Mouse (Mus musculus): ENCODE results near the gene Kctd3. TPM values are rescaled to one million over a fixed set of nuclear protein-coding genes. Genes with fewer than 3 reads are reported as not detected.
A peak's percentile ranks its signal among the peaks of the same experiment; 100 is the strongest.

Kctd3 gene
- total and polyA plus RNA-seq, 2 experiments from 2014 or later: 48.7 to 79.6 TPM

DNA sequence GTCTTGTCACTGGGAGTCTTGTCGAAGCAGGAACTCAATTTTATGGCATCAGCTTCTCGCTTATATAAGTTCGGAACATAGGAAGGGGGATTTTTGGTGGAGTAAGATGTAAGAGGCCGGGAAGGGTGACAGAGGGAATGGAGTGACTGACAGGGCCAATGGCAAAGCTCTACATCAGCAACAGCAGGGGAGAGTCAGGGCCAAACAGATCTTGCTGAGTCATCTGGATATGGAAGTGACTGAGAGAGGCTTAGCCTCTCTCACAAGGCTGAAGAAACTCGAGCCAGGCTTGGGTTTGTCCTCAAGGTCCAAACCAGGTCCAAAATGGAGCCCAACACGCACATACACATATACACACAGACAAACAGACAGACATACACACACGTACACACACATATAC lies 23.3 kb upstream of the Kctd3 start:
- no peak overlapping the region for H3K4me3 ChIP-seq (ENCODE audit: low read depth, low read length)
- TF ChIP-seq CTCF (IDR thresholded peaks at IDR 0.05; ENCODE audit: low read depth): no peak
- H3K4me2 ChIP-seq (ENCODE audit: low read depth): no peak overlapping the region
- no peaks in the 10 kb centered on the region for H3K36me3 ChIP-seq (ENCODE audit: insufficient read depth)
- H3K9ac ChIP-seq: no peak overlapping the region
- WGBS: 84% methylated on average over 7 of the region's 7 CpGs
- ATAC-seq: no peak
- no peaks in the 10 kb centered on the region for H3K4me1 ChIP-seq (ENCODE audit: insufficient read depth)
- no peak overlapping the region for H3K27ac ChIP-seq (ENCODE audit: low read depth, low read length)
- H3K9me3 ChIP-seq (ENCODE audit: low read length): no peaks in the 10 kb centered on the region
- no peak for DNase-seq
- no peaks in the 10 kb centered on the region for H3K27me3 ChIP-seq (ENCODE audit: insufficient read depth, low read length)

DNA sequence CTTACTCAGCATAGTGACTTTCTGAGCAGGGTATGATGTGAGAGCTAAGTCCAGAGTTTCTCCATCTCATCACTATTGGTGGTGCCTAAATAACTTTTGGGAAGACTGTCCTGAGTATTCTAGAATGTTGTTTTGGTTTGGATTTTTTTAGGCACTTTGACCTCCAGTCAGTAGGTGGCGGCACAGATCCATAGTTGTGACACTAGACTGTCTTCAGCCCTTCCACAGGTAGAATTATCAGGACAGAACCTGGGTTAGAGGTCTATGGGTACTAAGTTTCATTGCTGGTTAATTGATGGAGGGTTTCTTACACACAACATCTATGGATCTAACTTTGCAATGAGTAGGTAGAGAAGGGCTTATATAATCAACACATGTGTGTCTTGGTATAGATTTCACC lies 20.6 kb upstream of the Kctd3 start:
- ATAC-seq (no peak), DNase-seq (peak; percentile 74)
- no peak overlapping the region for H3K27ac ChIP-seq (ENCODE audit: low read depth, low read length)
- no peak overlapping the region for H3K4me3 ChIP-seq (ENCODE audit: low read depth, low read length)
- no peaks in the 10 kb centered on the region for H3K36me3 ChIP-seq (ENCODE audit: insufficient read depth)
- no peaks in the 10 kb centered on the region for H3K9me3 ChIP-seq (ENCODE audit: low read length)
- no peaks in the 10 kb centered on the region for H3K27me3 ChIP-seq (ENCODE audit: insufficient read depth, low read length)
- WGBS: 78% methylated on average over 1 of the region's 1 CpGs
- H3K4me2 ChIP-seq (ENCODE audit: low read depth): no peak overlapping the region
- peak; percentile 79 for TF ChIP-seq CTCF (IDR thresholded peaks at IDR 0.05; ENCODE audit: low read depth)
- no peaks in the 10 kb centered on the region for H3K4me1 ChIP-seq (ENCODE audit: insufficient read depth)
- H3K9ac ChIP-seq: no peak overlapping the region

GRCm38 (mm10) chr1:189026885-189027284 lies 19.2 kb upstream of the Kctd3 start:
- no peaks in the 10 kb centered on the region for H3K27me3 ChIP-seq (ENCODE audit: insufficient read depth, low read length)
- no peaks in the 10 kb centered on the region for H3K4me1 ChIP-seq (ENCODE audit: insufficient read depth)
- no peaks in the 10 kb centered on the region for H3K36me3 ChIP-seq (ENCODE audit: insufficient read depth)
- no peak overlapping the region for H3K4me2 ChIP-seq (ENCODE audit: low read depth)
- H3K27ac ChIP-seq (ENCODE audit: low read depth, low read length): no peak overlapping the region
- no peak overlapping the region; the same call in 1 of the 2 replicates for H3K9ac ChIP-seq
- H3K4me3 ChIP-seq (ENCODE audit: low read depth, low read length): no peak overlapping the region
- 62% methylated on average over 8 of the region's 8 CpGs for WGBS
- ATAC-seq (peak; percentile 47), DNase-seq (peak; percentile 75)
- peak; percentile 70 for TF ChIP-seq CTCF (IDR thresholded peaks at IDR 0.05; ENCODE audit: low read depth)
- no peaks in the 10 kb centered on the region for H3K9me3 ChIP-seq (ENCODE audit: low read length)

GRCm38 (mm10) chr1:189023701-189024080 lies 16.1 kb upstream of the Kctd3 start:
- no peak for DNase-seq
- no peak overlapping the region for H3K4me3 ChIP-seq (ENCODE audit: low read depth, low read length)
- no peak for TF ChIP-seq CTCF (IDR thresholded peaks at IDR 0.05; ENCODE audit: low read depth)
- no peaks in the 10 kb centered on the region for H3K9me3 ChIP-seq (ENCODE audit: low read length)
- ATAC-seq: no peak
- H3K9ac ChIP-seq: no peak overlapping the region
- no peak overlapping the region for H3K27ac ChIP-seq (ENCODE audit: low read depth, low read length)
- 30% methylated on average over 1 of the region's 1 CpGs for WGBS
- H3K27me3 ChIP-seq (ENCODE audit: insufficient read depth, low read length): no peaks in the 10 kb centered on the region
- H3K4me2 ChIP-seq (ENCODE audit: low read depth): no peak overlapping the region
- no peaks in the 10 kb centered on the region for H3K4me1 ChIP-seq (ENCODE audit: insufficient read depth)
- H3K36me3 ChIP-seq (ENCODE audit: insufficient read depth): no peaks in the 10 kb centered on the region

DNA sequence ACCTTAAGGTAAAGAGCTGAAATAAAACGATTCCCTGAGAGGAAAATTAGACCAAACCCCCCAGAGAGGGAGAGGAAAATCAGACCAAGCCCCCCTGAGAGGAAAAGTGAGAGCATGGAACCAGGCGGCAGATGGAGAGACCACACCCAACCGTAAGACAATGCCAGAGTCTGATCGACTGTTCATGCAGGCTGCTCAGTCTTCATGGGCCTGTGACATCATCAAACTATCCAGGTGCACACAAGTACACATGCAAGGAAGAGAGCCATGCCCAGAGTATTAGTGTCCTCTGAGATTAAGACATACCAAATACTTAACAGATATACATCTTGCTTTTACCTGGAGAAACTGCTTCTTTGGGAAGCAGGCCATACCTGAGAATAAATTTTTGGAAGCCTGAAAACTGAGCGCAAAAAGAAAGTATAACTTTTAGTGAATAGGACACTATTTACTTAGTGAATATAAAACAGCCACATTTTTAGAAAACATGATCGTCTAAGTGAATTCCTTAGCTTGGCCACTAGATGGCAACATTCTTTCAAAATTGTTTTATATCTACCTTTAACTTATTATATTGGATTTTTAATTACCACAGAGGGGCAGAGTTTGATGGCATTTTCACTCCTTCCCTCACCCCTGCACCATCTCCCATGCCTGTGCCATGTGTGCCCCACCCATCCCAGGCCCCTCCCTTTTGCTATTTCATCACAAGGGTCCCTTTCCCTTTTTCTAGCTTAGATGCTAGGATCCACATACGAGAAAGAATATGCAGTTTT lies 15.5 kb upstream of the Kctd3 start:
- peak; percentile 70 for TF ChIP-seq CTCF (IDR thresholded peaks at IDR 0.05; ENCODE audit: low read depth)
- peak; percentile 20; the same call in 1 of the 2 replicates for ATAC-seq
- no peak overlapping the region for H3K4me2 ChIP-seq (ENCODE audit: low read depth)
- no peak overlapping the region for H3K4me3 ChIP-seq (ENCODE audit: low read depth, low read length)
- no peak overlapping the region for H3K9ac ChIP-seq
- WGBS: 35% methylated on average over 7 of the region's 7 CpGs
- H3K36me3 ChIP-seq (ENCODE audit: insufficient read depth): no peaks in the 10 kb centered on the region
- H3K9me3 ChIP-seq (ENCODE audit: low read length): no peaks in the 10 kb centered on the region
- H3K27me3 ChIP-seq (ENCODE audit: insufficient read depth, low read length): no peaks in the 10 kb centered on the region
- no peak overlapping the region for H3K27ac ChIP-seq (ENCODE audit: low read depth, low read length)
- peak; percentile 75 for DNase-seq
- H3K4me1 ChIP-seq (ENCODE audit: insufficient read depth): no peaks in the 10 kb centered on the region

DNA sequence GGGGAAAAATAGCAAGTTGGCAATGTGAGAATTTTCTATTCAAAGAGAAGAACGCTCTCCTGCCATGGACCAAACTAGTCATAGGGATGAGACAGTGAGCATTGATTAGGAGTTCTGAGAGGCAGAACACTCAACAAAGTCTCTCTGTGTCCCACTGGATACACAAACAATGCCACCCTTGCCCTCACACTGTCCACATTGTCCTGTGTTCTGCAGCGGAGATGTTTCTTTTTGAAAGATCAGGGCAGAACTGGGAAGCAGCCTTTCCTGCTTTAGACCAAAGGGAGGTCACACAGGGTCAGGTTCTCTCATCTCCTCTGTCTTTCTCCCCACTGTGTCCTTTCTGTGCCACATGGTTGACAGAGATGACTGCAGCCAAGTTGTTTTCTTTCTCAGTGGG lies 7.7 kb upstream of the Kctd3 start:
- no peak; the same call in 1 of the 2 replicates for ATAC-seq
- H3K4me2 ChIP-seq (ENCODE audit: low read depth): no peak overlapping the region
- H3K9me3 ChIP-seq (ENCODE audit: low read length): no peaks in the 10 kb centered on the region
- no peak for DNase-seq
- H3K36me3 ChIP-seq (ENCODE audit: insufficient read depth): no peaks in the 10 kb centered on the region
- 73% methylated on average over 2 of the region's 2 CpGs for WGBS
- no peak overlapping the region for H3K4me3 ChIP-seq (ENCODE audit: low read depth, low read length)
- H3K9ac ChIP-seq: no peak overlapping the region
- no peaks in the 10 kb centered on the region for H3K4me1 ChIP-seq (ENCODE audit: insufficient read depth)
- H3K27ac ChIP-seq (ENCODE audit: low read depth, low read length): no peak overlapping the region
- no peaks in the 10 kb centered on the region for H3K27me3 ChIP-seq (ENCODE audit: insufficient read depth, low read length)
- TF ChIP-seq CTCF (IDR thresholded peaks at IDR 0.05; ENCODE audit: low read depth): no peak

GRCm38 (mm10) chr1:189013587-189013921 lies 5.9 kb upstream of the Kctd3 start:
- Histone ChIP-seq H3K9me3 (ENCODE audit: low read length) (no peaks in the 10 kb centered on the region), H3K36me3 (ENCODE audit: insufficient read depth) (no peaks in the 10 kb centered on the region), H3K4me2 (ENCODE audit: low read depth) (0 out of 2 replicates have a peak overlapping the region, but pooled peaks have one; percentile 6), H3K27me3 (ENCODE audit: insufficient read depth, low read length) (no peaks in the 10 kb centered on the region), H3K27ac (ENCODE audit: low read depth, low read length) (no peak overlapping the region), H3K9ac (no peak overlapping the region), H3K4me1 (ENCODE audit: insufficient read depth) (no peaks in the 10 kb centered on the region), H3K4me3 (ENCODE audit: low read depth, low read length) (no peak overlapping the region)
- WGBS: 14% methylated on average over 4 of the region's 4 CpGs
- DNase-seq (no peak), ATAC-seq (no peak)
- no peak for TF ChIP-seq CTCF (IDR thresholded peaks at IDR 0.05; ENCODE audit: low read depth)

Measured in forebrain, postnatal 0 days (tissue).